Mouse (Mus musculus) heart, embryonic 11.5 days (tissue): Measurements from ENCODE around the gene Dnajc6. TPM values are rescaled to one million over a fixed set of nuclear protein-coding genes. Genes with fewer than 3 reads are reported as not detected.

Source experiments
- ATAC-seq: fragments of 200-750 bp; cut with Nextera tagmentation; replicated peaks from 2 replicates; pipeline ENCODE4 v1.8.0; 2017; ENCODE audit warnings: moderate library complexity; ENCODE audit not compliant: insufficient number of reproducible peaks, low FRiP score, low TSS enrichment
- H3K27ac ChIP-seq: fragments of 300-500 bp; sonication (generic); 2 replicates; pipeline ENCODE4 v1.5.1; 2014; ENCODE audit warnings: mild to moderate bottlenecking, low read depth, low read length
- H3K27me3 ChIP-seq: fragments of 300-500 bp; sonication (generic); 2 replicates; pipeline ENCODE4 v1.6.1; 2014; ENCODE audit warnings: mild to moderate bottlenecking, low read length, mixed read lengths; ENCODE audit not compliant: control insufficient read depth, insufficient read depth
- H3K36me3 ChIP-seq: fragments of 300-500 bp; sonication (generic); 2 replicates; pipeline ENCODE4 v1.6.1; 2014; ENCODE audit warnings: mild to moderate bottlenecking, low read length, moderate library complexity, mixed read lengths; ENCODE audit not compliant: control insufficient read depth, insufficient read depth
- H3K4me1 ChIP-seq: fragments of 300-500 bp; sonication (generic); 2 replicates; pipeline ENCODE4 v1.6.1; 2014; ENCODE audit warnings: low read length; ENCODE audit not compliant: control insufficient read depth, insufficient read depth
- H3K4me2 ChIP-seq: fragments of 300-500 bp; sonication (generic); 2 replicates; pipeline ENCODE4 v1.6.1; 2014; ENCODE audit warnings: mild to moderate bottlenecking, moderate library complexity
- H3K4me3 ChIP-seq: fragments of 300-500 bp; sonication (generic); 2 replicates; pipeline ENCODE4 v1.5.1; 2014; ENCODE audit warnings: low read depth, low read length
- H3K9ac ChIP-seq: fragments of 300-500 bp; sonication (generic); 2 replicates; pipeline ENCODE4 v1.6.1; 2014; ENCODE audit warnings: mild to moderate bottlenecking, low read depth, low read length, moderate library complexity
- H3K9me3 ChIP-seq: fragments of 300-500 bp; sonication (generic); replicated peaks from 2 replicates; pipeline ENCODE4 v1.6.1; 2016; ENCODE audit warnings: low read length; ENCODE audit not compliant: control insufficient read depth
- WGBS: fragments of 180-500 bp; shearing (Covaris S2); extraction: QIAGEN DNeasy Blood & Tissue Kit; methylation state at CpG from one replicate; pipeline ENCODE4 v1.1.7; 2014; ENCODE audit not compliant: insufficient replicate concordance; 5-methylcytosine and 5-hydroxymethylcytosine counted together
- polyA plus RNA-seq: library from polyadenylated mRNA; unstranded; fragments of >200 nt; fragmentation: Nextera tagmentation; extraction: Ambion mirVana; gene quantifications from 2 replicates; pipeline ENCODE4 v1.2.1, GENCODE M21; 2014

Gene Dnajc6
- polyA plus RNA-seq, 1 experiment from 2014 or later = 0.27 TPM

DNA sequence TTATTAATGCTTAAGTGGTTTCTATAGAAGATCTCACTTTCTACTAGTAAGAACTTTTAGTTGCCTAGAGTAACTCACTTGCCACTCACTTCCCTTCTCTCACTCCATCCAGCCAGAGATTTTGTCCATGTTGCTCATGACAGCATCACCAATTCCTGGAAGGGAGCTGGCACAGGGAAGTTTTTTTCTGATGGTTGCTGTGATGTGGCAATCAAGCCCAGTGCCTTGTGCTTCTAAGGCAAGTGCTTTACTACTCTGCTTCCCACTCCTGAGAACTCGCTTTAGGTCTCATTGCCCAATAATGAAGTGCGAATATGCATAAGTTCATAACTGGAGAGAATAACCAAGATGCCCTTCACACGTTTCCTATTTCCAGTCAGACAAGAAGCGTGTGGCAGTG, 186.2 kb downstream of the Dnajc6 start:
- 77% methylated on average over 4 of the region's 4 CpGs for WGBS

DNA sequence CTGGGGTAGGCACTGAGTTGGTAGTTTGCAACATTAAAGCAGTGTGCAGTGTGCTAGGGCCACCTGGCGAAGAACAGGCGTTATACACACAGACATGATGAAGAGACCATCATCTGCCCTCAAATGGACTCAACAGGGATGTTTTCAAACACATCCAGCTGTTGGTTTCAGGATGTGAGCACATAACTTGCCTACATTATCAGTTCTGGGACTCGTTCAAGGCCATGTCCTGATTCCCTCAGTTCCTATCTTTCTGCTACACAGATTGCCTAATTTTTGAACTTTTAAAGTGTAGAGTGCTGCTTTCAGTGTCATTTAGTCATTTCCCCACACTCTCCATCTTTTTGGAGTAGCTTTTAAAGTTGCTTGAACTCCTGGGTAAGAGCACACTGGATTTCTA, 186.6 kb downstream of the Dnajc6 start:
- no peak for ATAC-seq
- Histone ChIP-seq H3K27ac (no peak overlapping the region), H3K36me3 (no peaks in the 10 kb centered on the region), H3K4me1 (no peaks in the 10 kb centered on the region), H3K4me2 (no peak overlapping the region), H3K4me3 (no peak overlapping the region), H3K9me3 (no peaks in the 10 kb centered on the region), H3K9ac (no peak overlapping the region), H3K27me3 (no peaks in the 10 kb centered on the region)
- WGBS = 64% methylated on average over 3 of the region's 3 CpGs

More for the DNA sequence above, 186.2 kb downstream of the Dnajc6 start:
- Histone ChIP-seq H3K4me2 (no peak overlapping the region), H3K9me3 (no peaks in the 10 kb centered on the region), H3K27me3 (no peaks in the 10 kb centered on the region), H3K4me3 (no peak overlapping the region), H3K9ac (no peak overlapping the region), H3K4me1 (no peaks in the 10 kb centered on the region), H3K27ac (no peak overlapping the region), H3K36me3 (no peaks in the 10 kb centered on the region)
- ATAC-seq = no peak

DNA sequence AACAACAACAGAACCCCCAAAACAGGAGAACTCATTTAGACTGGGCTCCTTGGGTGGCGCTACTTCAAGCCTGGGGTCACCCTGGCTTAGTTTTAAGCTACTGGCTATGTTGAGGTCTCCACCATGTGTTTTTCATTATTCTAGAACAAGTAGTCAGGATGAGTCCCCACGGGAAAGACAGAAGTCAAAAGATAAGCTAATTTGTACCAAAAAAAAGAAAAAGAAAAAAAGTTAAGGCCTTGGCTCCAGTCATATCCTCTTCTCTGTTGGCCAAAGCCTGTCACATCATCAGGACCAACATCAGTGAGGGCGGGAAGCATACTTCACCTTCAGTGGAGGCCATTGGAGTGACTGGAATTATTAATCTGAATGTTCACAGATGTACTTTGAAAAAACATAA, 188.4 kb downstream of the Dnajc6 start:
- H3K9ac ChIP-seq = no peak overlapping the region
- H3K4me1 ChIP-seq = no peaks in the 10 kb centered on the region
- H3K9me3 ChIP-seq = no peaks in the 10 kb centered on the region
- no peaks in the 10 kb centered on the region for H3K27me3 ChIP-seq
- no peak overlapping the region for H3K4me2 ChIP-seq
- H3K4me3 ChIP-seq = no peak overlapping the region
- no peaks in the 10 kb centered on the region for H3K36me3 ChIP-seq
- ATAC-seq = no peak
- no peak overlapping the region for H3K27ac ChIP-seq
- 69% methylated on average over 3 of the region's 3 CpGs for WGBS

DNA sequence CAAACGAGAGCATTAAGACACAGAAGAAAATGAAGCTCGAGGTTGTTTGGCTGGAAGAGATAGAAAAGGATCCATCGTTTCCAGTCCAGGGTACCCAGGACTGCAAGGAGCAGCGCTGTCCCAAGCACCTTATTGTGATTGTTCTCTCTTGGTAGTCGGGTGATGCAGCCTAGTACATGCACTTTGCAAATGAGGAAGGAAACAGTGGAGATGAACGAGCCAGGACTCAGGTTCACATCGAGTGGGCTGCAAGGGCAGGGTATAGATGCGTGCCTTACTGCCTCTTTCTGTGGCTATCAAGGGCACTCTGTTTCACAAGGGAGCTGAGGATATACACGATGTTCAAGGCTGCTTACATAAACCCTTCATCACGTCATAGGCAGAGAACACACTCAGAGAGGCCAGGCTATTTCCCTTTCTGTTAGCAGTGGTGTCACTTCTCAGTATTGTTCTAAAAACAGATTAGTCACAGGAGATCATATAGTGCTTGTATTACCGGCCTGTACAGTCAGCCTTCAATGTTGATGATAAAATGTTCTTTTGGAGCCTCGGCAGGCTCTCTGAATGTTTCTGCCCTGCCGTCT, 189.9 kb downstream of the Dnajc6 start:
- Histone ChIP-seq H3K27me3 (no peaks in the 10 kb centered on the region), H3K9me3 (no peaks in the 10 kb centered on the region), H3K36me3 (no peaks in the 10 kb centered on the region), H3K4me3 (no peak overlapping the region), H3K9ac (no peak overlapping the region), H3K4me1 (no peaks in the 10 kb centered on the region), H3K27ac (no peak overlapping the region), H3K4me2 (no peak overlapping the region)
- WGBS = 70% methylated on average over 13 of the region's 13 CpGs
- no peak for ATAC-seq

DNA sequence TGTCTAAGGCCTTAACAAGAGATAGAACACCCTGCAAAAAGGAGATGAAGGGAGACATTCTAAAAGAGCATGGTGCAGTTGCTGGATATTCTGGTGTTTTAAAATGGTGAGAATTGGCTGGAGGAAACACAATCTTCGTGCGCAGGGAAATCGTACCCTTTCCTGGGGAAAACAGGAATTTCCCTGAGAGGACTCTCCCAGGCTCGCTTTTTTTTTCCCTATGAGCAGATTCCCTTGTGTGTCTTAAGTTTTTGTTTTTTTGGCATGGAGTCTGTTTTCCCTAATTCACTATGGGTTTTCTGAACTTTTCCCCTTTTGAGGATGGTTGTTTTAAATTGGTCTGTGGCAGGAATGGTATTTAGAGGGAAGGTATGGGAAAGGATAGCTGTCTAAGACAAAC, 192.8 kb downstream of the Dnajc6 start:
- Histone ChIP-seq H3K27me3 (no peaks in the 10 kb centered on the region), H3K4me2 (no peak overlapping the region), H3K4me3 (no peak overlapping the region), H3K4me1 (no peaks in the 10 kb centered on the region), H3K9me3 (no peaks in the 10 kb centered on the region), H3K9ac (no peak overlapping the region), H3K36me3 (no peaks in the 10 kb centered on the region), H3K27ac (no peak overlapping the region)
- 82% methylated on average over 4 of the region's 4 CpGs for WGBS
- ATAC-seq = no peak

DNA sequence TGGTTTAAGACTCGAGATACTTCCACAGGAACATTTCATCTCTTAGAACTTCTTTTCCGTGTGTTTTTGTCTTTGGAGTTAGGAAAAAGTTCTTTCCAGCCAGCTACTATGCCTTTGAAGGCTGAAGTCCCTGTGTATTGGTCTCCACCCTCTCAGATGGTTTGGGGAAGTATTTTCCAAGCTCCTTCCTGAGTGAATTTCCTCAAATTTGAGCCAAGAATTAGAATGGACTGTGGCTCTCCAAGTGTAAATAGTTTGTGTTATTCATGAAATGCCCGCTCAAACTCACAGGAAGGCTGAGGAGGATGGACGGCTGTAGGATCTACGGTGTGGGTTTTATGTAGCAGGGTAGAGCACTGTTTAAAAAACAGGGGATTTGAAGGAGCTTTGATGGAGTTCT, 193.2 kb downstream of the Dnajc6 start:
- H3K4me2 ChIP-seq = no peak overlapping the region
- WGBS = 72% methylated on average over 5 of the region's 5 CpGs
- H3K4me1 ChIP-seq = no peaks in the 10 kb centered on the region
- H3K9me3 ChIP-seq = no peaks in the 10 kb centered on the region
- ATAC-seq = no peak
- H3K27ac ChIP-seq = no peak overlapping the region
- no peak overlapping the region for H3K9ac ChIP-seq
- H3K36me3 ChIP-seq = no peaks in the 10 kb centered on the region
- H3K4me3 ChIP-seq = no peak overlapping the region
- no peaks in the 10 kb centered on the region for H3K27me3 ChIP-seq

Other genes starting within 250 kb of the Dnajc6 start
- 65.1 and 69.8 TPM in 2 replicates for gene Jak1, start 231.4 kb upstream of the Dnajc6 start, polyA plus RNA-seq
- gene Ak4, start 77.4 kb upstream of the Dnajc6 start, polyA plus RNA-seq = 9.4 and 18.1 TPM in 2 replicates
- 75.7 and 81.9 TPM in 2 replicates for gene Leprot, start 151.1 kb downstream of the Dnajc6 start, polyA plus RNA-seq
- gene Lepr, start 220.8 kb downstream of the Dnajc6 start, polyA plus RNA-seq = 1.6 and 1.8 TPM in 2 replicates